Mouse (Mus musculus) G1E (cell line): Measurements from ENCODE around the gene Fgfr2. TPM values are rescaled to one million over a fixed set of nuclear protein-coding genes. Genes with fewer than 3 reads are reported as not detected.

Source experiments
- ATAC-seq: 2 replicates; pipeline ENCODE4 v1.8.0; 2016; ENCODE audit warnings: mild to moderate bottlenecking; ENCODE audit not compliant: insufficient number of reproducible peaks, poor library complexity, low FRiP score, severe bottlenecking; ENCODE audit errors: extremely low read depth
- DNase-seq: peaks from one replicate; pipeline ENCODE4 v3.0.0; 2012; ENCODE audit warnings: low spot score
- H3K27me3 ChIP-seq: 2 replicates; pipeline ENCODE4 v1.6.1; 2012; ENCODE audit warnings: mild to moderate bottlenecking, low read length, inconsistent platforms; ENCODE audit not compliant: insufficient read depth
- H3K36me3 ChIP-seq: replicated peaks from 2 replicates; pipeline ENCODE3; 2012; ENCODE audit warnings: mild to moderate bottlenecking, inconsistent platforms
- H3K4me1 ChIP-seq: 2 replicates; pipeline ENCODE4 v1.6.1; 2012; ENCODE audit warnings: low read depth, low read length, inconsistent platforms, mixed read lengths; ENCODE audit not compliant: insufficient read depth
- H3K4me3 ChIP-seq: 2 replicates; pipeline ENCODE4 v1.5.1; 2012; ENCODE audit warnings: low read depth, mild to moderate bottlenecking, inconsistent platforms, low read length, moderate library complexity, mixed read lengths
- H3K9me3 ChIP-seq: replicated peaks from 2 replicates; pipeline ENCODE4 v1.6.1; 2012; ENCODE audit warnings: inconsistent platforms
- CTCF ChIP-seq: IDR thresholded peaks from 2 replicates; pipeline ENCODE4 v1.5.1; 2012; ENCODE audit warnings: low read depth, low read length, inconsistent platforms, mixed read lengths
- GATA1 ChIP-seq: IDR thresholded peaks from 2 replicates; pipeline ENCODE4 v1.6.1; 2012; ENCODE audit warnings: borderline replicate concordance, low read length, inconsistent platforms, mixed read lengths
- GATA2 ChIP-seq: IDR thresholded peaks from 2 replicates; pipeline ENCODE4 v1.6.1; 2012; ENCODE audit warnings: low read depth, low read length, inconsistent platforms, borderline replicate concordance
- POLR2AphosphoS5 ChIP-seq: IDR thresholded peaks from 2 replicates; pipeline ENCODE4 v1.6.1; 2012; ENCODE audit warnings: low read depth, low read length, inconsistent platforms; ENCODE audit not compliant: insufficient replicate concordance
- TAL1 ChIP-seq: conservative IDR thresholded peaks from 2 replicates; pipeline ENCODE4 v1.6.1; 2012; ENCODE audit warnings: low read depth, low read length, inconsistent platforms, mixed read lengths
- polyA plus RNA-seq: library from polyadenylated mRNA; stranded (reverse); fragments of >175 nt; gene quantifications from 2 replicates; pipeline ENCODE4 v1.2.3, GENCODE M21; 2012
- total RNA-seq, 2 experiments: library from RNA; stranded (forward) in 1 of 2; stranded (reverse) in 1 of 2; fragments of 200-1000 nt in 1 of 2; fragments of >200 nt in 1 of 2; fragmentation: Nextera tagmentation in 1 of 2; gene quantifications; 2 replicates each; pipeline ENCODE4 v1.2.3; 2014 to 2017

The Fgfr2 gene
- total and polyA plus RNA-seq, 3 experiments = 0.22 TPM; not detected in 2

- TF ChIP-seq TAL1 (no peak), GATA2 (no peak), POLR2AphosphoS5 (no peak), CTCF (no peak), GATA1 (no peak)
- ATAC-seq (0 out of 2 replicates have a peak, but pooled peaks have one; percentile 15), DNase-seq (no peak)
- Histone ChIP-seq H3K9me3 (peaks cover 66% of the 10 kb centered on the region), H3K4me3 (no peak overlapping the region), H3K27me3 (no peaks in the 10 kb centered on the region), H3K36me3 (no peaks in the 10 kb centered on the region), H3K4me1 (no peaks in the 10 kb centered on the region)
Observed at GRCm38 (mm10) chr7:130258704-130259295, 2864.3 kb downstream of the Fgfr2 start.

GRCm38 (mm10) chr7:130257991-130258703 lies 2865.0 kb downstream of the Fgfr2 start:
- peaks cover 66% of the 10 kb centered on the region for H3K9me3 ChIP-seq
- DNase-seq (no peak), ATAC-seq (no peak)
- H3K36me3 ChIP-seq = no peaks in the 10 kb centered on the region
- H3K27me3 ChIP-seq = no peaks in the 10 kb centered on the region
- no peak for TF ChIP-seq GATA2
- no peak for TF ChIP-seq POLR2AphosphoS5
- no peak for TF ChIP-seq TAL1
- TF ChIP-seq CTCF = no peak
- TF ChIP-seq GATA1 = no peak
- H3K4me3 ChIP-seq = no peak overlapping the region
- H3K4me1 ChIP-seq = no peaks in the 10 kb centered on the region

GRCm38 (mm10) chr7:130253264-130253663 lies 2869.9 kb downstream of the Fgfr2 start:
- H3K36me3 ChIP-seq = no peaks in the 10 kb centered on the region
- ATAC-seq (no peak), DNase-seq (no peak)
- TF ChIP-seq GATA2 (no peak), TAL1 (no peak), CTCF (no peak), GATA1 (no peak)
- peaks cover 78% of the 10 kb centered on the region for H3K9me3 ChIP-seq
- H3K27me3 ChIP-seq = no peaks in the 10 kb centered on the region
- H3K4me3 ChIP-seq = no peak overlapping the region
- no peaks in the 10 kb centered on the region for H3K4me1 ChIP-seq

GRCm38 (mm10) chr7:130251936-130252523 lies 2871.1 kb downstream of the Fgfr2 start:
- Histone ChIP-seq H3K36me3 (no peaks in the 10 kb centered on the region), H3K4me1 (no peaks in the 10 kb centered on the region), H3K4me3 (no peak overlapping the region), H3K9me3 (peaks cover 85% of the 10 kb centered on the region), H3K27me3 (no peaks in the 10 kb centered on the region)
- no peak for TF ChIP-seq GATA1
- ATAC-seq (no peak), DNase-seq (no peak)

GRCm38 (mm10) chr7:130250994-130251393 lies 2872.2 kb downstream of the Fgfr2 start:
- DNase-seq (no peak), ATAC-seq (no peak)
- Histone ChIP-seq H3K4me1 (no peaks in the 10 kb centered on the region), H3K4me3 (no peak overlapping the region), H3K9me3 (peaks cover 83% of the 10 kb centered on the region), H3K36me3 (no peaks in the 10 kb centered on the region), H3K27me3 (no peaks in the 10 kb centered on the region)
- no peak for TF ChIP-seq GATA2
- no peak for TF ChIP-seq TAL1
- no peak for TF ChIP-seq CTCF
- no peak for TF ChIP-seq GATA1
- no peak for TF ChIP-seq POLR2AphosphoS5

- no peaks in the 10 kb centered on the region for H3K27me3 ChIP-seq
- no peak overlapping the region for H3K4me3 ChIP-seq
- H3K9me3 ChIP-seq = peaks cover 92% of the 10 kb centered on the region
- no peaks in the 10 kb centered on the region for H3K36me3 ChIP-seq
- no peak for TF ChIP-seq CTCF
- no peak for TF ChIP-seq GATA2
- TF ChIP-seq TAL1 = no peak
- TF ChIP-seq POLR2AphosphoS5 = no peak
- ATAC-seq = no peak
- no peaks in the 10 kb centered on the region for H3K4me1 ChIP-seq
- no peak for DNase-seq
Observed at GRCm38 (mm10) chr7:130248403-130248802, 2874.7 kb downstream of the Fgfr2 start.

- no peak for ATAC-seq
- no peaks in the 10 kb centered on the region for H3K4me1 ChIP-seq
Observed at GRCm38 (mm10) chr7:130247831-130248230, 2875.3 kb downstream of the Fgfr2 start.

More at GRCm38 (mm10) chr7:130247831-130248230, 2875.3 kb downstream of the Fgfr2 start:
- TF ChIP-seq TAL1 (no peak), GATA1 (no peak), CTCF (no peak)
- Histone ChIP-seq H3K27me3 (no peaks in the 10 kb centered on the region), H3K4me3 (no peak overlapping the region), H3K9me3 (peaks cover 90% of the 10 kb centered on the region), H3K36me3 (no peaks in the 10 kb centered on the region)
- DNase-seq = no peak
